Mouse (Mus musculus) forebrain, embryonic 10.5 days (tissue): ENCODE measurements around the gene Spaca9. TPM values are rescaled to one million over a fixed set of nuclear protein-coding genes. Genes with fewer than 3 reads are reported as not detected.

Experiments used
- DNase-seq: peaks from one replicate; pipeline ENCODE4 v3.0.0-alpha.2; 2017; ENCODE audit warnings: low spot score; ENCODE audit errors: extremely low spot score
- H3K27ac ChIP-seq: fragments of 300-500 bp; sonication (generic); 2 replicates; pipeline ENCODE4 v1.5.1; 2016; ENCODE audit warnings: mild to moderate bottlenecking
- H3K27me3 ChIP-seq: fragments of 300-500 bp; sonication (generic); 2 replicates; pipeline ENCODE4 v1.6.1; 2016; ENCODE audit warnings: mild to moderate bottlenecking; ENCODE audit not compliant: poor library complexity, severe bottlenecking
- H3K36me3 ChIP-seq: fragments of 300-500 bp; sonication (generic); replicated peaks from 2 replicates; pipeline ENCODE4 v1.6.1; 2016; ENCODE audit warnings: mild to moderate bottlenecking, moderate library complexity
- H3K4me1 ChIP-seq: fragments of 300-500 bp; sonication (generic); 2 replicates; pipeline ENCODE4 v1.6.1; 2016
- H3K4me3 ChIP-seq: fragments of 300-500 bp; sonication (generic); 2 replicates; pipeline ENCODE4 v1.5.1; 2016; ENCODE audit warnings: mild to moderate bottlenecking, moderate library complexity
- H3K9me3 ChIP-seq: fragments of 300-500 bp; sonication (generic); 2 replicates; pipeline ENCODE4 v1.6.1; 2016; ENCODE audit warnings: mild to moderate bottlenecking, moderate library complexity
- WGBS: fragments of 180-500 bp; shearing (Covaris S2); methylation state at CpG from one replicate; pipeline ENCODE4 v1.1.7; 2016; 5-methylcytosine and 5-hydroxymethylcytosine counted together
- polyA plus RNA-seq: library from polyadenylated mRNA; unstranded; fragments of >200 nt; fragmentation: Nextera tagmentation; extraction: Ambion mirVana; gene quantifications from 2 replicates; pipeline ENCODE4 v1.2.1, GENCODE M21; 2016

Gene Spaca9
- polyA plus RNA-seq, 1 experiment from 2014 or later = 3.3 TPM

GRCm38 (mm10) chr2:28706106-28706636, 6.6 kb upstream of the Spaca9 start:
- no peaks in the 10 kb centered on the region for H3K36me3 ChIP-seq
- H3K4me3 ChIP-seq = no peak overlapping the region
- no peak overlapping the region for H3K27ac ChIP-seq
- peaks cover 6% of the 10 kb centered on the region; the same call in 1 of the 2 replicates for H3K27me3 ChIP-seq
- peaks cover 18% of the 10 kb centered on the region for H3K4me1 ChIP-seq
- H3K9me3 ChIP-seq = no peaks in the 10 kb centered on the region
- 81% methylated on average over 8 of the region's 8 CpGs for WGBS
- no peak for DNase-seq

- peaks cover 44% of the 10 kb centered on the region for H3K4me1 ChIP-seq
Observed at GRCm38 (mm10) chr2:28701646-28702262, 2.2 kb upstream of the Spaca9 start.

DNA sequence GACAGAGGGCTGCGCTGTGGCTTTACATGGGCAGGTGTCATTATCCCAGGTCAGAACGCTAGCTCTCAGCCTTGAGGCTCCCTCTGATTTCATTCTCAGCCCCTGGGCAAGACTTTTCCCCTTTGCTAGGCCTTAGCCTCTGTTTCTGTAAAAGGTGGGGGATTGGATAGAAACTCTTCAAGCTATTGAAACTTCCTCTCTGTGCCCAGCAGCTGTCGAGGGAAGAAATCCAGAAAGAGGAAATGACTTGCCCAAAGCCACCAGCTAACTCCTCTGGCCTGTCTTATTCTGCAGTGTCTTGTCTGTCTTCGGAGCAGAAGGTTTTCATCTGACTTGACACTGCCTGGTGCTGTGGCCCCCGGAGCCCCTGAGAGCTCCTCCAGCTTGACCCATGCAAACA, 961 bp downstream of the Spaca9 start:
- H3K36me3 ChIP-seq = no peaks in the 10 kb centered on the region
- H3K27ac ChIP-seq = peak overlapping the region; percentile 84; the same call in 1 of the 2 replicates
- peak overlapping the region; percentile 67 for H3K4me3 ChIP-seq
- no peak for DNase-seq
- H3K4me1 ChIP-seq = peaks cover 44% of the 10 kb centered on the region
- H3K27me3 ChIP-seq = peaks cover 29% of the 10 kb centered on the region
- 57% methylated on average over 5 of the region's 5 CpGs for WGBS
- no peaks in the 10 kb centered on the region for H3K9me3 ChIP-seq

More at GRCm38 (mm10) chr2:28701646-28702262, 2.2 kb upstream of the Spaca9 start:
- H3K4me3 ChIP-seq = no peak overlapping the region
- peaks cover 17% of the 10 kb centered on the region for H3K27me3 ChIP-seq
- H3K27ac ChIP-seq = peak overlapping the region; percentile 27; the same call in 1 of the 2 replicates
- WGBS = 74% methylated on average over 8 of the region's 8 CpGs
- DNase-seq = no peak
- H3K36me3 ChIP-seq = no peaks in the 10 kb centered on the region
- H3K9me3 ChIP-seq = no peaks in the 10 kb centered on the region

DNA sequence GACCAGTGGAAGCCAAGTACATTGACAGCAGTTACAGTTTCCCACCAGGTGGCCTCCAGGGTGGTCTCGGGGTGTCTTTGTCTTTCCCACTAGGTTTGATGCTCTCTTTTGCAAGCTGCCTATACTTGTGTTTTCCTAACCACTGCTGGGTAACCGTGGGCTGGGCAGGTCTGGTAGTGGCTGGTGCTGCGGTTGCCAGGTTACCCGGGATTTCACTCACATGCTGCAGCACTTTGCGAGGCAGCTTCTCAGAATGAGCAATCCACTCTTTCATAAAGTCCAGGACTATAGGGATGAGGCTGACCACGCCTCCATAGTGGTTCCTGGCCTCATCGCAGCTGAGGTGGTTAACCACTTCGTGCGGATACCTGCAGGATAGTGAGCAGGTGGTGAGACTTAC, 6.8 kb downstream of the Spaca9 start:
- DNase-seq = no peak
- peaks cover 9% of the 10 kb centered on the region for H3K36me3 ChIP-seq
- H3K4me3 ChIP-seq = no peak overlapping the region
- H3K4me1 ChIP-seq = peaks cover 8% of the 10 kb centered on the region
- H3K27me3 ChIP-seq = peaks cover 11% of the 10 kb centered on the region; the same call in 1 of the 2 replicates
- WGBS = 81% methylated on average over 9 of the region's 9 CpGs
- no peaks in the 10 kb centered on the region for H3K9me3 ChIP-seq
- no peak overlapping the region for H3K27ac ChIP-seq

GRCm38 (mm10) chr2:28688431-28688830, 11.1 kb downstream of the Spaca9 start:
- Histone ChIP-seq H3K9me3 (no peaks in the 10 kb centered on the region), H3K4me3 (no peak overlapping the region), H3K27ac (no peak overlapping the region), H3K36me3 (peaks cover 50% of the 10 kb centered on the region), H3K4me1 (peaks cover 5% of the 10 kb centered on the region; the same call in 1 of the 2 replicates), H3K27me3 (no peaks in the 10 kb centered on the region)
- no peak for DNase-seq
- 38% methylated on average over 3 of the region's 3 CpGs for WGBS

GRCm38 (mm10) chr2:28685895-28686294, 13.6 kb downstream of the Spaca9 start:
- no peak for DNase-seq
- Histone ChIP-seq H3K4me1 (peaks cover 5% of the 10 kb centered on the region; the same call in 1 of the 2 replicates), H3K27ac (no peak overlapping the region), H3K4me3 (no peak overlapping the region), H3K27me3 (no peaks in the 10 kb centered on the region), H3K36me3 (peaks cover 76% of the 10 kb centered on the region), H3K9me3 (no peaks in the 10 kb centered on the region)
- 87% methylated on average over 7 of the region's 7 CpGs for WGBS

- Histone ChIP-seq H3K4me3 (no peak overlapping the region), H3K36me3 (peaks cover 96% of the 10 kb centered on the region), H3K9me3 (no peaks in the 10 kb centered on the region), H3K27me3 (no peaks in the 10 kb centered on the region), H3K27ac (no peak overlapping the region), H3K4me1 (no peaks in the 10 kb centered on the region)
- 94% methylated on average over 4 of the region's 4 CpGs for WGBS
- no peak for DNase-seq
Observed at GRCm38 (mm10) chr2:28681718-28682117, 17.8 kb downstream of the Spaca9 start.

- Histone ChIP-seq H3K27ac (no peak overlapping the region), H3K9me3 (no peaks in the 10 kb centered on the region), H3K36me3 (peaks cover 96% of the 10 kb centered on the region), H3K27me3 (no peaks in the 10 kb centered on the region), H3K4me3 (no peak overlapping the region), H3K4me1 (no peaks in the 10 kb centered on the region)
- 40% methylated on average over 4 of the region's 4 CpGs for WGBS
- DNase-seq = no peak
Observed at GRCm38 (mm10) chr2:28680710-28681109, 18.8 kb downstream of the Spaca9 start.

DNA sequence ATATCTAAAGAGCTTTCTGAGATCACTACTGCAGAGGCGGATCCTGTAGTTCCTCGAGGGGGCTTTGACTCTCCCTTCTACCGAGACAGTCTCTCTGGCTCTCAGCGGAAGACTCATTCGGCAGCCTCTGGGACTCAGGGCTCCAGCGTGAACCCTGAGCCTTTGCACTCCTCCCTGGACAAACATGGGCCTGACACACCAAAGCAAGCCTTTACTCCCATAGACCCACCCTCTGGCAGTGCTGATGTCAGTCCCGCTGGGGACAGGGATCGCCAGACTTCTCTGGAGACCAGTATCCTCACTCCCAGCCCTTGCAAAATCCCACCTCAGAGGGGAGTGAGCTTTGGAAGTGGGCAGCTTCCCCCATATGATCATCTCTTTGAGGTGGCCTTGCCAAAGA, 23.5 kb downstream of the Spaca9 start:
- WGBS = 94% methylated on average over 8 of the region's 8 CpGs
- no peaks in the 10 kb centered on the region for H3K4me1 ChIP-seq
- DNase-seq = no peak
- no peak overlapping the region for H3K27ac ChIP-seq
- H3K4me3 ChIP-seq = no peak overlapping the region
- no peaks in the 10 kb centered on the region for H3K27me3 ChIP-seq
- no peaks in the 10 kb centered on the region for H3K9me3 ChIP-seq
- H3K36me3 ChIP-seq = peaks cover 95% of the 10 kb centered on the region

DNA sequence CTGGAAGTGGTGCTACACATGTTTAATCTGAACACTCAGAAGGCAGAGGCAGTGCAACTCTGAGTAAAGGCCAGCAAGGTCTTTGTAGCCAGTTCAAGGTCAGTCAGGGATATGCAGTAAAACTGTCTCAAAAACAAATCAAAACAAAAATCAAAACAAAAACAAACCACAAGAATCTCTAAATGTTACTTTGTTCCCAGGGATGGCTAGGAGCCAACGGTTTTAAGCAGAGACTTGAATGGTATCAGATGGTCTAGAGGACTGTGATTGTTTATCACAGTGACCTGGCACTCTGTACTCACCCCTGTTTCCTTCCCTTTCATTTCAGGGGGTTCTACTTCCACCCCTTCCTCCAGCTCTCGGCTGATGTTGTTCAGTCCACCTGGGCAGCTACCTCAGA, 28.1 kb downstream of the Spaca9 start:
- WGBS = 90% methylated on average over 2 of the region's 2 CpGs
- no peak for DNase-seq
- Histone ChIP-seq H3K4me1 (no peaks in the 10 kb centered on the region), H3K27ac (no peak overlapping the region), H3K36me3 (peaks cover 98% of the 10 kb centered on the region), H3K27me3 (no peaks in the 10 kb centered on the region), H3K9me3 (no peaks in the 10 kb centered on the region), H3K4me3 (no peak overlapping the region)

DNA sequence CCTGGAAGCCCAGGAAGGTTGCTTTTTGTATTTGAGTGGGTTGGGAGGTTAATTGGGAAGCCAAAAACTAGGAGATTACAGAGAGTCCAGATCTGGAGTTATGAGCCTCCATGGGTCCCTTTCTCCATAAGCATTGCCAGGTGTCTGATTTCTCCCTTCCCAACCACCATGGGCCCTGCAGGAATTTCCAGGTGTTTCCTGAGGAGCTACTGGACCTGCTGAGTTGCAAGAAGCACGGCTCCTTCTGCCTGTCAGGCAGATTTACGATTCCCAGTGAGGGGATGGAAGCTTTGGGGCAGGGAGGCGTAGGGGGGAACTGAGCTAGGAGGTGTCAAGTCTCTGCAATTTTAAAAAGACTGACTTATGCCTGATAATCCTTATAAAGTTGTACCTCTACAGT, 33.7 kb downstream of the Spaca9 start:
- H3K4me1 ChIP-seq = no peaks in the 10 kb centered on the region
- H3K27ac ChIP-seq = no peak overlapping the region
- no peak for DNase-seq
- no peak overlapping the region for H3K4me3 ChIP-seq
- no peaks in the 10 kb centered on the region for H3K27me3 ChIP-seq
- H3K36me3 ChIP-seq = peaks cover 97% of the 10 kb centered on the region
- 87% methylated on average over 3 of the region's 3 CpGs for WGBS
- H3K9me3 ChIP-seq = no peaks in the 10 kb centered on the region

GRCm38 (mm10) chr2:28662891-28663290, 36.6 kb downstream of the Spaca9 start:
- Histone ChIP-seq H3K4me1 (no peaks in the 10 kb centered on the region), H3K36me3 (peaks cover 97% of the 10 kb centered on the region), H3K27ac (no peak overlapping the region), H3K4me3 (no peak overlapping the region), H3K9me3 (no peaks in the 10 kb centered on the region), H3K27me3 (no peaks in the 10 kb centered on the region)
- no peak for DNase-seq
- whole genome bisulfite sequencing = 97% methylated on average over 3 of the region's 3 CpGs

- peaks cover 64% of the 10 kb centered on the region for H3K36me3 ChIP-seq
- WGBS = 72% methylated on average over 8 of the region's 8 CpGs
Observed at GRCm38 (mm10) chr2:28656216-28656615, 43.3 kb downstream of the Spaca9 start.

More at GRCm38 (mm10) chr2:28656216-28656615, 43.3 kb downstream of the Spaca9 start:
- H3K4me1 ChIP-seq = no peaks in the 10 kb centered on the region
- H3K27ac ChIP-seq = no peak overlapping the region
- H3K4me3 ChIP-seq = no peak overlapping the region
- H3K27me3 ChIP-seq = no peaks in the 10 kb centered on the region
- DNase-seq = no peak
- no peaks in the 10 kb centered on the region for H3K9me3 ChIP-seq
